Comparison of ENCODE assay signal across 8 mouse cellular contexts in genomic region chr2:26847706-26848105, GRCm38 (mm10). TPM values are rescaled to one million over a fixed set of nuclear protein-coding genes. Genes with fewer than 3 reads are reported as not detected.
DNase-seq lines count a peak whose midpoint lies in the region; ATAC-seq and TF ChIP-seq lines count a peak whose summit lies in the region.

No protein-coding gene starts in this region.

- 49% methylated on average over 2 of the region's 2 CpGs for WGBS in intestine, postnatal 0 days
- 52% methylated on average over 2 of the region's 2 CpGs for WGBS in intestine, embryonic 16.5 days
- WGBS in lung, embryonic 14.5 days, result 23% methylated on average over 2 of the region's 2 CpGs

- no peaks in the 10 kb centered on the region for H3K79me2 ChIP-seq in CH12.LX (replicated peaks; ENCODE audit: control insufficient read depth, extremely low read depth, insufficient read depth, poor library complexity, severe bottlenecking)

- H3K9ac ChIP-seq in intestine, postnatal 0 days (ENCODE audit: low read depth, low read length), result no peak overlapping the region
- no peak overlapping the region for H3K9ac ChIP-seq in intestine, embryonic 16.5 days (ENCODE audit: low read depth, low read length)
- H3K9ac ChIP-seq in CH12.LX (ENCODE audit: insufficient read depth, low read depth), result no peak overlapping the region
- no peak overlapping the region for H3K9ac ChIP-seq in lung, embryonic 14.5 days

- DNase-seq in CH12.LX (ENCODE audit: extremely low read depth) (peak; percentile 53), R1 (ENCODE audit: low read depth, low spot score) (peak; percentile 49)
- peak; percentile 67 for DNase-seq in lung, embryonic 14.5 days
- DNase-seq in testis, postnatal 10 days (ENCODE audit: low spot score), result no peak

- H3K4me2 ChIP-seq in intestine, postnatal 0 days (replicated peaks; ENCODE audit: low read depth), result no peak overlapping the region
- no peak overlapping the region for H3K4me2 ChIP-seq in intestine, embryonic 16.5 days (ENCODE audit: low read depth, low read length)
- H3K4me2 ChIP-seq in CH12.LX (ENCODE audit: insufficient read depth, low read depth, poor library complexity, severe bottlenecking), result no peak overlapping the region
- H3K4me2 ChIP-seq in lung, embryonic 14.5 days, result no peak overlapping the region

- dilution Hi-C loops in CH12.LX (cut with MboI; ENCODE audit: extremely low pct_ligation_motif_present, extremely low pct_unique_long_range_greater_than_20kb, low sequenced_read_pairs), result no loop called here

- H3K9me3 ChIP-seq in intestine, postnatal 0 days (ENCODE audit: control insufficient read depth), result no peaks in the 10 kb centered on the region
- H3K9me3 ChIP-seq in intestine, embryonic 16.5 days (ENCODE audit: control insufficient read depth, low read length), result no peaks in the 10 kb centered on the region
- H3K9me3 ChIP-seq in CH12.LX (replicated peaks; ENCODE audit: low read length), result peaks cover 2% of the 10 kb centered on the region
- no peaks in the 10 kb centered on the region for H3K9me3 ChIP-seq in lung, embryonic 14.5 days (ENCODE audit: low read depth, low read length)

- no peak for TF ChIP-seq POLR2A in CH12.LX (IDR thresholded peaks at IDR 0.05; ENCODE audit: low read depth, low read length)

- no peaks in the 10 kb centered on the region for H3K36me3 ChIP-seq in intestine, postnatal 0 days (ENCODE audit: control insufficient read depth, insufficient read depth)
- H3K36me3 ChIP-seq in intestine, embryonic 16.5 days (ENCODE audit: control insufficient read depth, insufficient read depth, low read length), result no peaks in the 10 kb centered on the region
- no peaks in the 10 kb centered on the region for H3K36me3 ChIP-seq in CH12.LX (replicated peaks in 1 of 2; ENCODE audit: control insufficient read depth in 1 of 2, insufficient read depth in 1 of 2, low read length in 1 of 2)
- H3K36me3 ChIP-seq in lung, embryonic 14.5 days (ENCODE audit: insufficient read depth), result no peaks in the 10 kb centered on the region

- no peaks in the 10 kb centered on the region for H3K27me3 ChIP-seq in intestine, postnatal 0 days (replicated peaks; ENCODE audit: control insufficient read depth, insufficient read depth, low read length)
- no peaks in the 10 kb centered on the region for H3K27me3 ChIP-seq in intestine, embryonic 16.5 days (replicated peaks; ENCODE audit: control insufficient read depth, insufficient read depth, low read length)
- H3K27me3 ChIP-seq in CH12.LX (replicated peaks), result peaks cover 43% of the 10 kb centered on the region
- H3K27me3 ChIP-seq in lung, embryonic 14.5 days (ENCODE audit: insufficient read depth, low read length), result no peaks in the 10 kb centered on the region

- no peak overlapping the region for H3K4me3 ChIP-seq in intestine, postnatal 0 days (ENCODE audit: low read depth, low read length)
- no peak overlapping the region for H3K4me3 ChIP-seq in intestine, embryonic 16.5 days (ENCODE audit: low read length)
- H3K4me3 ChIP-seq in CH12.LX (replicated peaks in 1 of 3; ENCODE audit: low read depth in 2 of 3, low read length in 2 of 3, poor library complexity in 1 of 3), result no peak overlapping the region
- no peak overlapping the region for H3K4me3 ChIP-seq in lung, embryonic 14.5 days (ENCODE audit: low read depth, low read length)

- H3K4me1 ChIP-seq in intestine, postnatal 0 days (replicated peaks; ENCODE audit: control insufficient read depth, insufficient read depth, low read length), result no peaks in the 10 kb centered on the region
- no peaks in the 10 kb centered on the region for H3K4me1 ChIP-seq in intestine, embryonic 16.5 days (ENCODE audit: control insufficient read depth, insufficient read depth, low read length)
- H3K4me1 ChIP-seq in CH12.LX (ENCODE audit: control insufficient read depth in 1 of 2, insufficient read depth in 2 of 2), result no peaks in the 10 kb centered on the region
- H3K4me1 ChIP-seq in lung, embryonic 14.5 days (ENCODE audit: insufficient read depth), result no peaks in the 10 kb centered on the region

- TF ChIP-seq RAD21 in CH12.LX (IDR thresholded peaks at IDR 0.05; ENCODE audit: low read depth, low read length), result peak; percentile 64

- TF ChIP-seq EP300 in CH12.LX (IDR thresholded peaks at IDR 0.05; ENCODE audit: low read length), result no peak

- H3K27ac ChIP-seq in intestine, postnatal 0 days (ENCODE audit: low read depth, low read length), result no peak overlapping the region
- no peak overlapping the region for H3K27ac ChIP-seq in intestine, embryonic 16.5 days (ENCODE audit: low read length)
- H3K27ac ChIP-seq in CH12.LX (ENCODE audit: insufficient read depth, low read depth), result no peak overlapping the region
- H3K27ac ChIP-seq in lung, embryonic 14.5 days (ENCODE audit: low read depth), result no peak overlapping the region

- 0 out of 2 replicates have a peak, but pooled peaks have one; percentile 22 for ATAC-seq in intestine, postnatal 0 days
- ATAC-seq in intestine, embryonic 16.5 days, result no peak
- ATAC-seq in erythroblast, adult 5-6 weeks (replicated peaks; ENCODE audit: low FRiP score, poor library complexity, severe bottlenecking), result 0 out of 2 replicates have a peak, but pooled peaks have one; percentile 60
- no peak for ATAC-seq in lung, embryonic 14.5 days (ENCODE audit: insufficient read depth)
- ATAC-seq in monocyte, adult 5-6 weeks (replicated peaks; ENCODE audit: insufficient number of reproducible peaks, low FRiP score, low TSS enrichment, poor library complexity, severe bottlenecking), result no peak

- TF ChIP-seq CTCF in intestine, postnatal 0 days (IDR thresholded peaks at IDR 0.05; ENCODE audit: low read depth), result peak; percentile 83
- peak; percentile 44 to 72 for TF ChIP-seq CTCF in CH12.LX (conservative IDR thresholded peaks at IDR 0.05 in 1 of 2, IDR thresholded peaks at IDR 0.05 in 1 of 2; ENCODE audit: low read depth in 2 of 2, low read length in 2 of 2)
- TF ChIP-seq CTCF in lung, embryonic 14.5 days (IDR thresholded peaks at IDR 0.05; ENCODE audit: low read depth), result peak; percentile 58

- in situ Hi-C loops in CH12.LX (cut with MboI; ENCODE audit: low pct_ligation_motif_present, low pct_unique_long_range_greater_than_20kb, low sequenced_read_pairs), result no loop called here

TF ChIP-seq in CH12.LX, 34 proteins besides CTCF, POLR2A, EP300 and RAD21:
- no peak for TF ChIP-seq E2F4 (IDR thresholded peaks at IDR 0.05; ENCODE audit: insufficient replicate concordance, low read depth, low read length)
- no peak for TF ChIP-seq JUND (conservative IDR thresholded peaks at IDR 0.05; ENCODE audit: low read depth, low read length)
- TF ChIP-seq SMC3 (IDR thresholded peaks at IDR 0.05; ENCODE audit: low read depth, low read length), result peak; percentile 58

RNA-seq across cellular contexts. Expression of gene Abo, which starts 17.1 kb away (rescaled TPM):
- polyA plus RNA-seq in intestine, postnatal 0 days (2015; fragmentation: Nextera tagmentation; extraction: Ambion mirVana), result 0.07 TPM in 1 of 2 replicates, not detected in the other
- 0.21 TPM in 1 of 2 replicates, not detected in the other for polyA plus RNA-seq in intestine, embryonic 16.5 days (2015; fragmentation: Nextera tagmentation; extraction: Ambion mirVana)
- total RNA-seq in CH12.LX (2012; rRNA removed), result not detected in 2 replicates
- total RNA-seq in CH12.LX (2014; rRNA removed), result not detected in 2 replicates
- polyA plus RNA-seq in CH12.LX (2012; ENCODE audit: insufficient read length, low read depth), result not detected in 2 replicates
- total RNA-seq in erythroblast, adult 5-6 weeks (2015; ENCODE audit: low replicate concordance), result not detected in 2 replicates
- not detected in 2 replicates for total RNA-seq in erythroblast, adult 5-6 weeks (2017; ENCODE audit: low replicate concordance)
- not detected in 2 replicates for polyA plus RNA-seq in lung, embryonic 14.5 days (2014; fragmentation: Nextera tagmentation; extraction: Ambion mirVana)
- total RNA-seq in monocyte, adult 5-6 weeks (2017), result not detected in 3 replicates

RNA-seq across cellular contexts. Expression of gene Surf6, which starts 55.0 kb away (rescaled TPM):
- 11.7 and 12.8 TPM in 2 replicates for polyA plus RNA-seq in intestine, postnatal 0 days (2015; fragmentation: Nextera tagmentation; extraction: Ambion mirVana)
- 21.0 and 23.3 TPM in 2 replicates for polyA plus RNA-seq in intestine, embryonic 16.5 days (2015; fragmentation: Nextera tagmentation; extraction: Ambion mirVana)
- total RNA-seq in CH12.LX (2012; rRNA removed) (29.0 and 37.4 TPM in 2 replicates), CH12.LX (2014; rRNA removed) (34.8 and 37.7 TPM in 2 replicates)
- 47.5 and 52.1 TPM in 2 replicates for polyA plus RNA-seq in CH12.LX (2012; ENCODE audit: insufficient read length, low read depth)
- 2.1 and 6.1 TPM in 2 replicates for total RNA-seq in erythroblast, adult 5-6 weeks (2015; ENCODE audit: low replicate concordance)
- 7.4 and 7.6 TPM in 2 replicates for total RNA-seq in erythroblast, adult 5-6 weeks (2017; ENCODE audit: low replicate concordance)
- 12.5 and 15.5 TPM in 2 replicates for polyA plus RNA-seq in lung, embryonic 14.5 days (2014; fragmentation: Nextera tagmentation; extraction: Ambion mirVana)
- 40.7 to 45.0 TPM (median 41.6 TPM) in 3 replicates for total RNA-seq in monocyte, adult 5-6 weeks (2017)

Comparison
In these comparisons a context has a peak if more than half of its experiments do, and no peak if none do; other contexts are left out.
1. ATAC-seq: peak in intestine, postnatal 0 days (single experiment) and erythroblast, adult 5-6 weeks (single experiment); none in intestine, embryonic 16.5 days (single experiment), lung, embryonic 14.5 days (single experiment) and monocyte, adult 5-6 weeks (single experiment).
2. Peak in every context shown above with its lines, with median percentiles within 50 percentile points of each other: CTCF ChIP-seq.